Mouse (Mus musculus) MEL (cell line): ENCODE measurements around the gene Ppp1r37. TPM values are rescaled to one million over a fixed set of nuclear protein-coding genes. Genes with fewer than 3 reads are reported as not detected.

Experiments used
- DNase-seq: peaks from one replicate; pipeline ENCODE4 v3.0.0; 2011; ENCODE audit warnings: low read depth, low spot score
- H3K27ac ChIP-seq: 2 replicates; pipeline ENCODE4 v1.5.1; 2012; ENCODE audit warnings: low read depth, mild to moderate bottlenecking, control low read depth, low read length, moderate library complexity; ENCODE audit not compliant: control insufficient read depth
- H3K27me3 ChIP-seq, 2 experiments: fragments of 150-350 bp in 1 of 2; sonication (generic) in 1 of 2; 2 replicates each; pipeline ENCODE4 v1.6.1; 2012; ENCODE audit warnings: low read length in 2 of 2, mild to moderate bottlenecking in 2 of 2, improper control_type of control experiment in 1 of 2, moderate library complexity in 1 of 2; ENCODE audit not compliant: insufficient read depth in 2 of 2, control insufficient read depth in 1 of 2
- H3K36me3 ChIP-seq, 2 experiments: 2 replicates each; pipeline ENCODE4 v1.6.1; 2012 to 2014; ENCODE audit warnings: low read length in 2 of 2, improper control_type of control experiment in 1 of 2, inconsistent platforms in 1 of 2, mild to moderate bottlenecking in 1 of 2; ENCODE audit not compliant: insufficient read depth in 2 of 2, control insufficient read depth in 1 of 2
- H3K4me1 ChIP-seq, 2 experiments: fragments of 150-350 bp in 1 of 2; sonication (generic) in 1 of 2; 2 replicates each; pipeline ENCODE4 v1.6.1; 2012; ENCODE audit warnings: low read length in 2 of 2, improper control_type of control experiment in 1 of 2, mild to moderate bottlenecking in 1 of 2; ENCODE audit not compliant: insufficient read depth in 2 of 2, control insufficient read depth in 1 of 2
- H3K4me3 ChIP-seq, 2 experiments: fragments of 150-350 bp in 1 of 2; sonication (generic) in 1 of 2; 2 replicates each; pipeline ENCODE4 v1.5.1; 2012; ENCODE audit warnings: low read depth in 2 of 2, low read length in 2 of 2, mild to moderate bottlenecking in 2 of 2, moderate library complexity in 2 of 2, control low read depth in 1 of 2, improper control_type of control experiment in 1 of 2; ENCODE audit not compliant: control insufficient read depth in 1 of 2, insufficient read depth in 1 of 2
- H3K79me2 ChIP-seq: 2 replicates; pipeline ENCODE4 v1.6.1; 2012; ENCODE audit warnings: mild to moderate bottlenecking, low read length, moderate library complexity; ENCODE audit not compliant: control insufficient read depth, poor library complexity, insufficient read depth
- H3K9ac ChIP-seq: 2 replicates; pipeline ENCODE4 v1.6.1; 2012; ENCODE audit warnings: low read depth, mild to moderate bottlenecking, control low read depth, low read length, moderate library complexity; ENCODE audit not compliant: control insufficient read depth, poor library complexity, severe bottlenecking
- H3K9me3 ChIP-seq: fragments of 150-350 bp; sonication (generic); replicated peaks from 2 replicates; pipeline ENCODE4 v1.6.1; 2012; ENCODE audit warnings: mild to moderate bottlenecking, low read length, improper control_type of control experiment, moderate library complexity; ENCODE audit not compliant: insufficient read depth
- BHLHE40 ChIP-seq: IDR thresholded peaks from 2 replicates; pipeline ENCODE4 v1.6.1; 2012; ENCODE audit warnings: low read depth, mild to moderate bottlenecking, inconsistent platforms, low read length, improper control_type of control experiment, borderline replicate concordance
- CHD1 ChIP-seq: IDR thresholded peaks from 2 replicates; pipeline ENCODE4 v1.6.1; 2012; ENCODE audit warnings: low read depth, mild to moderate bottlenecking, inconsistent platforms, low read length, improper control_type of control experiment
- E2F4 ChIP-seq: IDR thresholded peaks from 2 replicates; pipeline ENCODE4 v1.6.1; 2011; ENCODE audit warnings: low read depth, low read length, improper control_type of control experiment, borderline replicate concordance
- ELF1 ChIP-seq: IDR thresholded peaks from 2 replicates; pipeline ENCODE4 v1.6.1; 2014; ENCODE audit warnings: low read depth, mild to moderate bottlenecking, inconsistent platforms, low read length, improper control_type of control experiment, moderate library complexity
- EP300 ChIP-seq, 2 experiments: IDR thresholded peaks; 2 replicates each; pipeline ENCODE4 v1.6.1; 2011; ENCODE audit warnings: improper control_type of control experiment in 2 of 2, low read length in 2 of 2, low read depth in 1 of 2, mild to moderate bottlenecking in 1 of 2
- ETS1 ChIP-seq: IDR thresholded peaks from 2 replicates; pipeline ENCODE4 v1.6.1; 2012; ENCODE audit warnings: low read depth, mild to moderate bottlenecking, inconsistent platforms, low read length, improper control_type of control experiment, moderate library complexity
- GABPA ChIP-seq: IDR thresholded peaks from 2 replicates; pipeline ENCODE4 v1.6.1; 2012; ENCODE audit warnings: low read depth, mild to moderate bottlenecking, inconsistent platforms, low read length, improper control_type of control experiment, moderate library complexity
- KAT2A ChIP-seq: conservative IDR thresholded peaks from 2 replicates; pipeline ENCODE4 v1.6.1; 2012; ENCODE audit warnings: low read depth, low read length, improper control_type of control experiment, inconsistent platforms
- MAX ChIP-seq: IDR thresholded peaks from 2 replicates; pipeline ENCODE4 v1.6.1; 2011; ENCODE audit warnings: low read length, improper control_type of control experiment
- MAZ ChIP-seq: IDR thresholded peaks from 2 replicates; pipeline ENCODE4 v1.6.1; 2012; ENCODE audit warnings: low read depth, mild to moderate bottlenecking, inconsistent platforms, low read length, improper control_type of control experiment
- MEF2A ChIP-seq: IDR thresholded peaks from 2 replicates; pipeline ENCODE4 v1.6.1; 2014; ENCODE audit warnings: low read depth, mild to moderate bottlenecking, inconsistent platforms, low read length, improper control_type of control experiment; ENCODE audit not compliant: poor library complexity, insufficient replicate concordance, severe bottlenecking; ENCODE audit errors: extremely low read depth
- MXI1 ChIP-seq: IDR thresholded peaks from 2 replicates; pipeline ENCODE4 v1.6.1; 2011; ENCODE audit warnings: mild to moderate bottlenecking, low read depth, low read length, improper control_type of control experiment
- NELFE ChIP-seq: IDR thresholded peaks from 2 replicates; pipeline ENCODE4 v1.6.1; 2011; ENCODE audit warnings: low read depth, low read length, improper control_type of control experiment
- POLR2AphosphoS2 ChIP-seq: IDR thresholded peaks from 2 replicates; pipeline ENCODE4 v1.6.1; 2011; ENCODE audit warnings: low read length, improper control_type of control experiment
- POLR2AphosphoS5 ChIP-seq: IDR thresholded peaks from 2 replicates; pipeline ENCODE4 v1.6.1; 2012; ENCODE audit warnings: low read depth, borderline replicate concordance, mild to moderate bottlenecking, inconsistent platforms, low read length, moderate library complexity, mixed read lengths
- RAD21 ChIP-seq: IDR thresholded peaks from 2 replicates; pipeline ENCODE4 v1.6.1; 2011; ENCODE audit warnings: mild to moderate bottlenecking, low read depth, low read length, improper control_type of control experiment
- RCOR1 ChIP-seq: IDR thresholded peaks from 2 replicates; pipeline ENCODE4 v1.6.1; 2012; ENCODE audit warnings: low read depth, mild to moderate bottlenecking, inconsistent platforms, low read length, improper control_type of control experiment
- TAL1 ChIP-seq: IDR thresholded peaks from 2 replicates; pipeline ENCODE4 v1.6.1; 2012; ENCODE audit warnings: mild to moderate bottlenecking, inconsistent platforms, low read length, moderate library complexity, mixed read lengths
- TBP ChIP-seq: IDR thresholded peaks from 2 replicates; pipeline ENCODE4 v1.8.0; 2011; ENCODE audit warnings: low read depth, low read length, improper control_type of control experiment
- TCF12 ChIP-seq: IDR thresholded peaks from 2 replicates; pipeline ENCODE4 v1.6.1; 2014; ENCODE audit warnings: low read depth, mild to moderate bottlenecking, inconsistent platforms, low read length, improper control_type of control experiment, moderate library complexity
- UBTF ChIP-seq: IDR thresholded peaks from 2 replicates; pipeline ENCODE4 v1.6.1; 2012; ENCODE audit warnings: low read depth, mild to moderate bottlenecking, inconsistent platforms, low read length, improper control_type of control experiment, moderate library complexity, borderline replicate concordance; ENCODE audit not compliant: insufficient read depth
- USF1 ChIP-seq: IDR thresholded peaks from 2 replicates; pipeline ENCODE4 v1.6.1; 2014; ENCODE audit warnings: low read depth, mild to moderate bottlenecking, inconsistent platforms, low read length, improper control_type of control experiment, moderate library complexity
- ZKSCAN1 ChIP-seq: IDR thresholded peaks from 2 replicates; pipeline ENCODE4 v1.6.1; 2012; ENCODE audit warnings: low read depth, mild to moderate bottlenecking, inconsistent platforms, low read length, improper control_type of control experiment, moderate library complexity
- polyA plus RNA-seq, 2 experiments: library from polyadenylated mRNA; stranded (reverse) in 1 of 2; unstranded in 1 of 2; fragments of >175 nt in 1 of 2; fragments of >200 nt in 1 of 2; gene quantifications; 2 replicates each; pipeline versions ENCODE4 v1.2.1 to v1.2.4; 2012; ENCODE audit warnings: low replicate concordance in 2 of 2, low read depth in 1 of 2; ENCODE audit not compliant: insufficient read length in 2 of 2, insufficient read depth in 1 of 2, missing spikeins in 1 of 2
- total RNA-seq: library from RNA; depleted of rRNA; stranded (reverse); fragments of 300-350 nt; gene quantifications from 2 replicates; pipeline ENCODE4 v1.2.3, GENCODE M21; 2012

Ppp1r37 gene
- total and polyA plus RNA-seq, 3 experiments: 13.6 to 29.0 TPM; not detected in 1

DNA sequence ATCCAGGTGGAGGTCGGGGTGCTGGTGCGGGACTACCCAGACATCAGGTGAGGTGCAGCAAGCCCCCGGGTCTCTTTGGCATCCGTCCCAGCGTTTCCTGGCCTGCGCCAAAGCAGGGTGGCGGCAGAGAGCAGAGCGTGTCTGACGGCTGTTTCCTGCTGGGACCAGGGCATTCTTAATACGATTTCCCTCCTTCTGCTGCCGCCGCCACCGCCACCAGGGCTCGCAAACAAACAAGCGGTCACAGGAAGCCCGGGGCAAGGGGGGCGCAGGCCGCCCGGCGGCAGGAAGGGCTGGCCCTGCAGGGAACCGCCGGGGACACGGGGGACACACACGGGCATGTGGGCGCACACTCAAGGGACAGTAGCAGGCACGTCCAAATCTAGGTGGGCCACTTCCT, 71.1 kb downstream of the Ppp1r37 start:
- Histone ChIP-seq H3K4me3 (no peak overlapping the region), H3K9me3 (no peaks in the 10 kb centered on the region), H3K79me2 (no peaks in the 10 kb centered on the region), H3K27me3 (no peaks in the 10 kb centered on the region), H3K4me1 (peaks cover 0 to 13% of the 10 kb centered on the region in 2 experiments; a peak in 3 of 4 replicates), H3K36me3 (no peaks in the 10 kb centered on the region), H3K9ac (no peak overlapping the region), H3K27ac (no peak overlapping the region)
- no peak for DNase-seq
- TF ChIP-seq TBP: no peak
- no peak for TF ChIP-seq ELF1
- no peak for TF ChIP-seq RCOR1
- TF ChIP-seq EP300 (IDR thresholded peaks at IDR 0.05; ENCODE audit: low read depth in 1 of 2, low read length in 2 of 2): no peak
- no peak for TF ChIP-seq USF1
- no peak for TF ChIP-seq POLR2AphosphoS5
- TF ChIP-seq TAL1: no peak
- no peak for TF ChIP-seq MXI1
- TF ChIP-seq E2F4: no peak
- no peak for TF ChIP-seq NELFE
- no peak for TF ChIP-seq ETS1
- TF ChIP-seq MAX: no peak
- no peak for TF ChIP-seq UBTF
- no peak for TF ChIP-seq GABPA
- TF ChIP-seq MAZ: no peak
- TF ChIP-seq POLR2AphosphoS2: no peak

DNA sequence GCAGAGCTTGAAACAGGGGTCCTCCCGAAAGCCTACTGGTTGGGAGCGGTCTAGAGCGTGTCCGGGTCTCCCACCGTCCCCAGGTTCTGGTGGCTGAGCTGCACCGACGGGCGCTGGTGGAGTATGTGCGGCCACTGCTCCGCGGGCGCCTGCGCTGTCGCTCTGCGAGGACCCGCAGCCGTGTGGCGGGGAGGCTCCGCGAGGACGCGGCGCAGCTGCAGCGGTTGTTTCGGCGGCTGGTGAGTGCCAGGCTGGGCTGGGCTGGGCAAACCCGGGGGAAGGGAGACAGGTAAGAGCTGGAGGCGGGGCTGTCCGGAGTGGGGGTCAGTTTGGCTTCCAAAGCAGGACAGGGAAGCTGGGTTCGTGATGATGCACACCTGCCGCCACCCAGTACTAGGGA, 73.4 kb downstream of the Ppp1r37 start:
- no peak for TF ChIP-seq TCF12
- no peak for TF ChIP-seq NELFE
- TF ChIP-seq BHLHE40: no peak
- TF ChIP-seq ETS1: no peak
- TF ChIP-seq CHD1: no peak
- no peak for TF ChIP-seq ZKSCAN1
- TF ChIP-seq UBTF: no peak
- TF ChIP-seq RAD21: no peak
- TF ChIP-seq KAT2A: no peak
- no peak for TF ChIP-seq EP300 (IDR thresholded peaks at IDR 0.05; ENCODE audit: low read depth in 1 of 2, low read length in 2 of 2)
- no peak for TF ChIP-seq MEF2A
- TF ChIP-seq POLR2AphosphoS5: no peak
- no peak for TF ChIP-seq MAX
- Histone ChIP-seq H3K4me3 (no peak overlapping the region), H3K9me3 (no peaks in the 10 kb centered on the region), H3K36me3 (no peaks in the 10 kb centered on the region), H3K79me2 (no peaks in the 10 kb centered on the region), H3K27ac (no peak overlapping the region), H3K27me3 (no peaks in the 10 kb centered on the region), H3K9ac (no peak overlapping the region), H3K4me1 (peaks cover 0 to under 1% of the 10 kb centered on the region in 2 experiments; a peak in 1 of 4 replicates)
- no peak for DNase-seq
